Mouse (Mus musculus): ENCODE data around the gene Hecw1.
A peak's percentile ranks its signal among the peaks of the same experiment; 100 is the strongest.

Gene Hecw1

DNA sequence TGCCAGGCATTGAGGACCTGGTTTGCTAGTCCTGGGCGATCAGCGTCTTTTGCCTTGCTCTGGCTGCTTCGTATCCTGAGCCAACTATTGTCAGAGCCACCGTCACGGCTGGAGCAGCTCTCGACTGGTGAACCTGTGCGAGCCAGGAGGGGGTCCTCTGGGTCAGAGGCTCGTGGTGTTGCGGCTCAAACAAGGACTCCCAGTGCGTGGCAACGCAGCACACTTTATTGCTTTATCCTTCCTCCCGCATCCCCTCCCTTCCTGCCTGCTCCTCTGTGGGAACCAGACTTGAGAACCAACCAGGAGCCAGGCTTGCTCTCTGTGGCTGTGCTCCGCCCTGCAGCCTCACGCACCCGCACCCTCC is at the start of gene Hecw1:
Gene Hecw1, minus strand, starts transcription at position 323 of the 364 bp plus-strand sequence.
- DNase-seq (ENCODE audit: low spot score in 2 of 2), result no peak

DNA sequence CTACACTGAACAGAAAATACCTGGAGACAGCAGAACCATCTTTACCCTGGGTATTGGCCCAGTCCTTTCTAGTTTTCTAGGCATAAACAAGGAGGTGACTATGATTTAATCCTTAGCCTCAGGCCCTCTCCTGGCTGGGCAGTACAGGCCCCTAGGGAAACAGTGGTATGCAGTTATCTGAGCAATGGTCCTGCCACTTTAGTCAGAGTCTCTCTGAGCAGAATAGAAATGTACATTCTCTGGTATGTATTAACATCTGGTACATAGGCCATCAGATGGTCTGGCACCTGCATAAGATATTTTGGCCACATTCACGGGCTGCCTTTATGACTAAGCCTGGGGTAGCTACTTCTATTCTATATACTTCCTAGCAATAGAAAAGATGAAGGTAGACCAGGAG is 38.3 kb upstream of the Hecw1 start:
- DNase-seq (ENCODE audit: low spot score in 2 of 2), result no peak

DNA sequence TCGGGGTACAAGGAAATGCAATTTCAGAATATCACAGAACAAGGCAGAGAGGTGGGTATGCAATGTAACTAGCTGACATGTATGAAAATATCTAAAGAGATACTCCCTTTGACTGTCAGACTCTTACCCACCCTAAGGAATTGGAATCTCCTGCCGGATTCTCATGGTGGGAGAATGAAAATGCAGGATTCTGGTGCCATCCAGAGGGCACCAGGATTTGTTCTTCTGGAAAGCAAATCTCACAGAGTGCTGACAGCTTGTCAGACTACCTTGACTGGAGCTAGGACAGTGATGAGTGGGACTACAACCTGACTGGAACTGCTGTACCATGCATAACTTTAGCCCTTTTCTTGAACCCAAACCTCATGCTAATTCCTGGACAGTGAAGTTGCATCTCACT is 29.6 kb upstream of the Hecw1 start:
- no peak for DNase-seq (ENCODE audit: low spot score in 2 of 2)

GRCm38 (mm10) chr13:14542860-14543259 is 19.8 kb upstream of the Hecw1 start:
- DNase-seq (ENCODE audit: low spot score in 2 of 2), result no peak

- peak in 1 of 2 experiments; percentile 6 for DNase-seq (ENCODE audit: low spot score in 2 of 2)
Observed at GRCm38 (mm10) chr13:14522128-14522905, 711 bp downstream of the Hecw1 start.

DNA sequence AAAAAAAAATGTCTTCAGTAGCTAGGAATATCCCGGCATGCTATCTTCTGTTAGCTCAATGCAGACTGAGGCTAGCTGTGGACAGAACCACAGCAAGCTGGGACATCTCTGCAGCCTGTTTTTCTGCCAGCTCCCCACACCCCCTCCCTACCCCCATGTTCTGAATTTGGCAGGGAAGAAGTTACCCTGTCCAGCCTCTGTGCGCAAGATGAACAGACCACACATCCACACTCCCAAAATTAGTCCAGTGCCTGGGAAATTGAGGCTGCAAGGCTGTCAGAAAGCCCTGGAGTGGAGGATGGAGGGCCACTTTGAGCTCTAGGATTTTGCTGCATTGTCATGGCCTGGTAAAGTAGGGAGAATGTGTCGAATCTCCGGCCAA is 1.3 kb downstream of the Hecw1 start:
- DNase-seq (ENCODE audit: low spot score in 2 of 2), result no peak

- no peak for DNase-seq (ENCODE audit: low spot score in 2 of 2)
Observed at GRCm38 (mm10) chr13:14519605-14520004, 3.4 kb downstream of the Hecw1 start.

- DNase-seq (ENCODE audit: low spot score in 2 of 2), result no peak
Observed at GRCm38 (mm10) chr13:14517478-14517877, 5.5 kb downstream of the Hecw1 start.

DNA sequence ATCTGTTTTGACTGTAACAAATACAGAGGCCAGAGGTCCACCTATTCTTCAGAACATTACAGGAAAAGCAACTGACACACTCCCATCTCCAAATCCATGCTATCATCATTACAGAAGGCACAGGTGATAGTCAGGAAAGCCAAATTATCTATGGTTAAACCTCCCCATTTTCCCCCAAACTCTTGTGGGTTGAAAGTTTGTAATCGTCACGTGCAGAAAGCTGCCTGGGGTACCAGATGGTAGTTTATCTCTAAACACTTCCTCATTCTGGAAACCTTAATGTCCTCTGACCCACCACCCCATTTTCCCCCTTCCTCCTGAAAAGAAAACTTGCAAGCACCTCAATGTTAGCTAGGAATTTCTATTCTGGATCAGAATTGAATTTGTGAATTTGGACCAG is 7.9 kb downstream of the Hecw1 start:
- no peak for DNase-seq (ENCODE audit: low spot score in 2 of 2)

- no peak for DNase-seq (ENCODE audit: low spot score in 2 of 2)
Observed at GRCm38 (mm10) chr13:14513934-14514333, 9.1 kb downstream of the Hecw1 start.

- no peak for DNase-seq (ENCODE audit: low spot score in 2 of 2)
Observed at GRCm38 (mm10) chr13:14506765-14507164, 16.3 kb downstream of the Hecw1 start.

- no peak for DNase-seq (ENCODE audit: low spot score in 2 of 2)
Observed at GRCm38 (mm10) chr13:14500251-14500650, 22.8 kb downstream of the Hecw1 start.

GRCm38 (mm10) chr13:14498780-14499179 is 24.2 kb downstream of the Hecw1 start:
- no peak for DNase-seq (ENCODE audit: low spot score in 2 of 2)

GRCm38 (mm10) chr13:14496954-14497353 is 26.1 kb downstream of the Hecw1 start:
- DNase-seq (ENCODE audit: low spot score in 2 of 2), result no peak

DNA sequence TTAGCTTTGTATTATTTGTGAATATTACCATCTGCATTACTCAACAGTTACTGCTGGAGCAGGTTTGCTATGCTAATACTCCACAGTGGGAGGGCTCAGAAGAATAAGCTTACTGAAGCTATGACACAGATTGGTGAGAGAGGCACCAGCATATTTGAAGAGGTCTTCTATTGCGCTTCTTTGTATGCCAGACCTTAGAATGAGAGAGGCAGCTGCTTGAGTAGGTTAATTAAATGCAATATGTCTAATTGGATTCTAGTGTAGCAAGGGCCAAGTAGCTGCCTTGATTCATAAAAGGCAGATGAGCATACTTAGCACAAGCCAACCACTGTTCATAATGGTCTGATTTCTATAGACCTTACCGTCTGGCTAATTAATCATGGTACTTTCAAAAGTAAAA is 35.2 kb downstream of the Hecw1 start:
- no peak for DNase-seq (ENCODE audit: low spot score in 2 of 2)

DNA sequence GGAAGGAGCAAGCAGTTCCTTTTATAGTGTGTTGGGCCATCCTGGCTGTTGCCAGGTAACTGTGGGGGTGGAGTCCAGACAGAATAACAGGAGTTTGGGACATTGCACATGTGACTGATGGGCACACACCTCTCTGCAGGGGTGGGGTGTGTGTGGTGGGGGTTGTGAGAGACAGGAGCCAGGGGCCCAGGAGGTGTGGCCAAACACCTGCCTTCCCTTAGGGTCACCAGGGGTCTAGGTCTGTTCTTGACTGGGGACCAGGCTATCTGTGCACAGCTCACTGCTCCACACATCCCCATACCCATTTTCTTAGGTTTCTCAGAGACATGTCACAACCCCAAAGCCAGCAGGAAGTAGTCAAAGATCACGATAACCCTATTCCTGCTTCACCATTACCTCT is 51.9 kb downstream of the Hecw1 start:
- no peak for DNase-seq (ENCODE audit: low spot score in 2 of 2)

DNA sequence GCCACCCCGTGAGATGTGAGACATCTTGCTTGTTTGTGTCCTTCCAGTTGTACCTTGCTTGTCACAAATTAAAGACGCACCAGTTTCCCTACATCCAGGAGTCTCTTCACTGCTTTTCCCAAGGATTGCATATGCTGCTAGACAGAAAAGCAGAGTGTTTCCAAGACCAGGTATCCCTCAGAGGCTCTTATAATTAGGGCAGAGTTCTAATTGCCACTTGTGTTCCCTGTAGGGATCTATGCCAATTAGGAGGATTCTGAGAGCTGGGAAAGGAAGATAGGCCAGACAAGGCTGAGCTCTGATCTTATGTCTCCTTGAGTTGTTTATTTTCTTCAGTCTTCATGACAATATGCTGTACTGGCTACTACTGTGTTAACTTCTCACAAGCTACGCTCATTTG is 55.5 kb downstream of the Hecw1 start:
- DNase-seq (ENCODE audit: low spot score in 2 of 2), result no peak

- no peak for DNase-seq (ENCODE audit: low spot score in 2 of 2)
Observed at GRCm38 (mm10) chr13:14461036-14461435, 62.0 kb downstream of the Hecw1 start.

DNA sequence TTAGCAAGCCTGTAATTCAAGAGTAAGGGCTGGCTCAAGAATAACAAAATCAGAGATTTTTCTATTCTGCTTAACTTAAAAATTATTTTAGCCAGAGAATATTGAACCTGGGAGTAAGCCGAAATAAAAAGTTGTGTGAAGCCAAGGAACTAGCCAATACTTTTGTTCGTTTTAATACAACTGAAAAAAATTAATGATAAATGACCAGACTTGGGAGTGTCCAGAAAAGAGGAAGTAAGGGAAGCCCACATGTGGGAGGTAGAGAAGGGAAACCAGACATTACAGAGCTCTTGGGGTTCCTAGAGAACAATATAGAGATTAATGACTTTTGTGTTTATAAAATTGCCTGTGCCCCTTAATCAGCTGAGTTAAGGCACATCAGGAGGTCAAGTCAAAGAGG is 66.0 kb downstream of the Hecw1 start:
- no peak for DNase-seq (ENCODE audit: low spot score in 2 of 2)

DNA sequence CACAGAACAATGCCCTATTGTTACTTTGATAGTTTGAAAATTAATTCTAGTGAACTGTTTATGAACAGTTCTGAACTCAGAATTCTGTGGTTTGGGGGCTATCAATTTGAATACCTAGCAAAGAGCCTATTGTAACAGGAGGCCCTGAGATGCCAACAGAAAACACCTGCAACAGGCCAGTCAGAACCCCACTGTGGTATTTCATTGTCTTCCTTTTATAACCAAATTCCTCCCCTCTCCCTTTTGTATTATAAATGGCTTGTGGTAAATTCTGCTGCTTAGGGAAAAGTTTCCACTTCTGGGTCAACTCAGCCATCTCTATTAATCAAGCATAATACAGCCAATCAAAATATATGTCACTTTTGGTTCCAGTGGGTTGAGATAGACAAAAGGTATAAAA is 83.5 kb downstream of the Hecw1 start:
- no peak for DNase-seq (ENCODE audit: low spot score in 2 of 2)

- DNase-seq (ENCODE audit: low spot score in 2 of 2), result no peak
Observed at GRCm38 (mm10) chr13:14428845-14429553, 94.0 kb downstream of the Hecw1 start.

GRCm38 (mm10) chr13:14424836-14425235 is 98.2 kb downstream of the Hecw1 start:
- no peak for DNase-seq (ENCODE audit: low spot score in 2 of 2)

GRCm38 (mm10) chr13:14413405-14413804 is 109.6 kb downstream of the Hecw1 start:
- DNase-seq (ENCODE audit: low spot score in 2 of 2), result no peak
